Mouse (Mus musculus) T-helper 1 cell (primary cell): ENCODE measurements around the gene Ceacam19.

Experiments used
- in situ Hi-C: fragments of 300-600 bp; cut with MboI, MseI; formaldehyde crosslinking; loops from one replicate; pipeline ENCODE4 v1.15.1; 2025; ENCODE audit warnings: high pct_unique_total_duplicates

Ceacam19 gene

DNA sequence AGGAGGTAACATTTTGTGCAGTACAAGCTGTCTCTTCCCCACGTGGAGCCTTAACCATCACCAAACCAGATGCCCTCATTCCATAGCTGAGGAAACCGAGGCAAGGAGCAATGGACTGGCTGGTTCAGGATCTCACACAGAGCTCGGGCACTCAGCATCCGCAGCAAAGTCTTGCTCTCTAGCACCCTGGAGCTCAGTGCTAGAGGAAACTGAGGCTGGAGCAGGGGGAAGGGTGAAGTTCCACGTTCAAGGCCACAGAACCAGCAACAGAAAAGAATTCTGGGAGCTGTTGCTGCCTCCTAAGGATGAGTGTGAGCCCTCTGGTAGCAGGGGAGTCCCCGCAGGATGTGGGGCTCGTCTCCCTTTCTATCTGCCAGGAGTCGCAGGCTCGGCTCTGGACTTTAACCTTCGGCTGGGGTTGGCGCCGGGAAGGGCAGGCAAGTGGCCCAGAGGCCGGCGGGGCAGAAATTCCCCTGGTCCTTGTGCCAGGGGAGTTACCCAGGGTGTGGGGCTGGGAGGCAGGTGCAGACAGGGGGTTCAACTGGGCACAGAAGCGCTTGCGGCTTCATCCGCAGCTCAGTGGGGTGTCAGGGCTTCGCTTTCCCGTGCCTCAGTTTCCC is 44.8 kb downstream of the Ceacam19 start:
- in situ Hi-C loops: loop anchor here (5.0 kb wide), 1 partner anchor 41 kb away; no protein-coding TSS in a partner anchor

DNA sequence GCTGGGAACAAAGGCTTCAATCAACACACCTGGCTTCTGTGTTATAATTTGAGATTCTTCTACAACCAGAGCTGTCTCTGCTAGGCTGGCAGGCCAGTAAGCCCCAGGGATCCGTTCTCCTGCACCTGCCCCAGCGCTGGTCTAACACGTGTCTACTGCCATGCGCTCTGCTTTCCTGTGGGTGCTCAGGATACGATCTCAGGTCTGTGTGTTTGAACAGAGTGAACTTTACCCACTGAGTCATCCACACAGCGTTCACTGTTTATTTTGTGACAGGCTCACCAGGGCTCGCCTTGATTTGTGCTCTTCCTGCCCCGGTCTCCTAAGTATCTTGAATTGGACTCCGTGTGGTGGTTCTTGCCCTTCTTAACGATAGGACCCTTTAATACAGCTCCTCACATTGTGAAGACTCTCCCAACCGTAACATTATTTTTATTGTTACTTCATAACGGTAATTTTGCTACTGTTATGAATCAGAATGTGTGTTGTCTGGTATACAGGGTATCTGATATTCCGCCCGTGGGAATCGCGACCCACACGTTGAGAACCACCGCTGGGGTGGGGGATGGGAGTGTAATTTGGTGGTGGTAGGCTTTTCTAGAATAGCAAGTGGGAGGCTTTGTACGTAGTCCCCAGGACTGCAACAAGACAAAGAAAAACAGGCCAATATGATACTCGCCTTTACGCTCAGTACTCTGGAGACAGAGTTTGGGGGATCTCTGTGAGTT is 45.9 kb downstream of the Ceacam19 start:
- in situ Hi-C loops: loop anchor here (5.0 kb wide), 1 partner anchor 40 kb away; no protein-coding TSS in a partner anchor

- in situ Hi-C loops: loop anchor here (5.0 kb wide), 1 partner anchor 39 kb away; no protein-coding TSS in a partner anchor
Measured at GRCm38 (mm10) chr7:19840936-19841335, 46.8 kb downstream of the Ceacam19 start.

- in situ Hi-C loops: loop anchor here (5.0 kb wide), 1 partner anchor 38 kb away; no protein-coding TSS in a partner anchor
Measured at GRCm38 (mm10) chr7:19840371-19840770, 47.4 kb downstream of the Ceacam19 start.

- in situ Hi-C loops: no loop called here
Measured at GRCm38 (mm10) chr7:19836843-19837242, 50.9 kb downstream of the Ceacam19 start.

DNA sequence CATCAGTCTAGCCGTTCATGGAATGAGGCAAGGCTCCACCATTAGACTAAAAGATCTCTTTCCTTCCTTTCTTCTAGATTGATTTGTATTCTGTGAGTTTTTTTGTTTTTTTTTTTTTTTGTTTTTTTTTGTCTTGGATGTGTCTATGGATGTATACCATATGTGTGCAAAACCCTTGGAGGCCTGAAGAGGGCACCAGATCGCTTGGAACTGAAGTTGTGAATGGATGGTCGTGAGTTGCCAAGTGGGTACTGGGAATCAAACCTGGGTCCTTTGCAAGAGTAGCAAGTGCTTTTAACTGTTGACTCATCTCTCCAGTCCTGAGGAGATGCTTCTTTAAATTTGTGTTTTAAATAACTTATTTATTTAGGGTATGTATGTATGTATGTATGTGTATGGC is 53.7 kb downstream of the Ceacam19 start:
- in situ Hi-C loops: no loop called here

- in situ Hi-C loops: no loop called here
Measured at GRCm38 (mm10) chr7:19831837-19832236, 55.9 kb downstream of the Ceacam19 start.

GRCm38 (mm10) chr7:19830682-19831156 is 57.0 kb downstream of the Ceacam19 start:
- in situ Hi-C loops: no loop called here

- in situ Hi-C loops: no loop called here
Measured at GRCm38 (mm10) chr7:19829694-19830093, 58.1 kb downstream of the Ceacam19 start.

- in situ Hi-C loops: no loop called here
Measured at GRCm38 (mm10) chr7:19826756-19827155, 61.0 kb downstream of the Ceacam19 start.
